Mouse (Mus musculus) CD4-positive, CD25-positive, alpha-beta regulatory T cell, adult 4 months (primary cell): ENCODE data around the gene Bzw1. TPM values are rescaled to one million over a fixed set of nuclear protein-coding genes. Genes with fewer than 3 reads are reported as not detected.

ENCODE experiments used
- polyA plus RNA-seq, 2 experiments: library from polyadenylated mRNA; unstranded; fragments of 100-300 nt; shearing (Covaris generic); gene quantifications; one replicate each; pipeline ENCODE4 v1.2.1; 2017

Gene Bzw1
- polyA plus RNA-seq, 2 experiments from 2014 or later: 388 to 409 TPM

Other genes with a start within 250 kb of the Bzw1 start
- gene Aox4, start 182.5 kb upstream of the Bzw1 start, polyA plus RNA-seq: under 1 TPM in 1 of 2 experiments, not detected in 1; 0.24 TPM
- under 1 TPM in 1 of 2 experiments, not detected in 1; 0.10 TPM for gene Aox2, start 114.6 kb upstream of the Bzw1 start, polyA plus RNA-seq
- gene Clk1, start 31.2 kb downstream of the Bzw1 start, polyA plus RNA-seq: 100 to 1,000 TPM; 507 to 582 TPM
- 10 to 100 TPM; 43.6 to 56.9 TPM for gene Nif3l1, start 52.3 kb downstream of the Bzw1 start, polyA plus RNA-seq
- gene Ppil3, start 52.6 kb downstream of the Bzw1 start, polyA plus RNA-seq: 10 to 100 TPM; 61.1 to 68.8 TPM
- gene Orc2, start 112.2 kb downstream of the Bzw1 start, polyA plus RNA-seq: 10 to 100 TPM; 18.3 to 19.3 TPM
- 10 to 100 TPM; 11.5 to 13.9 TPM for gene Fam126b, start 193.4 kb downstream of the Bzw1 start, polyA plus RNA-seq
- 10 to 100 TPM; 69.7 to 91.7 TPM for gene Ndufb3, start 193.5 kb downstream of the Bzw1 start, polyA plus RNA-seq